ENCODE assay signal across 9 mouse cellular contexts in the genomic region with DNA sequence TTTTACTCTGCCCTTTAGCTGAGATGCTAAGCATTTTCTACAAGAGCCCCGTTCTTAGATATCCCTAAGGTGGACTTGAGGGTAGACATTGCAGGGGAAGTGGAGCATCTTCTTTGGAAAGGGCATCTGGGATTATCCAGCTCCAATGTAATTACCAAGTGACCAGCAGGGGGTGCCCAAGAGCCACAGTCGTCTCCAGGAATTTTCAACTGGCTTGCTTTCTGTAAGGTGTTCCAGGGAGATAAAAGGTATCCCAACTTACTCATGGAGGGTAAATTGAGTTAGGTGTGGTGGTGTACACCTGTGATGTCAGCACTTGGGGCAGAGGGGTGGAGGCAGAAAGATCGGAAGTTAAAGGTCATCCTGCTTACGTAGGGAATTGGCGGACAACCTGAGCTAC. TPM values are rescaled to one million over a fixed set of nuclear protein-coding genes. Genes with fewer than 3 reads are reported as not detected.
DNase-seq lines count a peak whose midpoint lies in the region; ATAC-seq and TF ChIP-seq lines count a peak whose summit lies in the region.
"Had no signal": no experiment of that assay in that cellular context is flagged by ENCODE, and none has a peak within 500 bp of the region (broad histone marks: within the 10 kb centered on the region; RNA-seq: fewer than 3 reads in every experiment).

No protein-coding gene starts in this region.

- peaks cover 7% of the 10 kb centered on the region for H3K4me1 ChIP-seq in forebrain, embryonic 10.5 days
- peaks cover 8% of the 10 kb centered on the region for H3K4me1 ChIP-seq in forebrain, embryonic 12.5 days
- H3K4me1 ChIP-seq in embryonic facial prominence, embryonic 15.5 days = peaks cover 16% of the 10 kb centered on the region
- H3K4me1 ChIP-seq in hindbrain, embryonic 15.5 days (replicated peaks) = peaks cover 13% of the 10 kb centered on the region
- H3K4me1 ChIP-seq in spleen, adult 2 months (ENCODE audit: control insufficient read depth, insufficient read depth, insufficient read length) = no peaks in the 10 kb centered on the region

- no peaks in the 10 kb centered on the region for H3K36me3 ChIP-seq in forebrain, embryonic 10.5 days (replicated peaks)
- no peaks in the 10 kb centered on the region for H3K36me3 ChIP-seq in forebrain, embryonic 12.5 days (replicated peaks)
- H3K36me3 ChIP-seq in embryonic facial prominence, embryonic 15.5 days = no peaks in the 10 kb centered on the region
- H3K36me3 ChIP-seq in hindbrain, embryonic 15.5 days = no peaks in the 10 kb centered on the region
- H3K36me3 ChIP-seq in spleen, adult 2 months (ENCODE audit: control insufficient read depth, insufficient read depth, low read length) = no peaks in the 10 kb centered on the region
- H3K36me3 ChIP-seq: midbrain, embryonic 12.5 days had no signal

- no peak overlapping the region for H3K4me3 ChIP-seq in forebrain, embryonic 10.5 days
- H3K4me3 ChIP-seq in forebrain, embryonic 12.5 days (replicated peaks) = no peak overlapping the region
- H3K4me3 ChIP-seq in embryonic facial prominence, embryonic 15.5 days (replicated peaks) = no peak overlapping the region
- 0 out of 2 replicates have a peak overlapping the region, but pooled peaks have one; percentile 16 for H3K4me3 ChIP-seq in hindbrain, embryonic 15.5 days
- H3K4me3 ChIP-seq in spleen, adult 2 months (ENCODE audit: extremely low read depth, insufficient read depth, insufficient read length) = no peak overlapping the region
- H3K4me3 ChIP-seq: midbrain, embryonic 12.5 days had no signal

- TF ChIP-seq POLR2A in brain, embryonic 14.5 days (IDR thresholded peaks at IDR 0.05; ENCODE audit: borderline replicate concordance, extremely low read depth, insufficient read depth, insufficient read length, poor library complexity, severe bottlenecking) = no peak
- no peak for TF ChIP-seq POLR2A in spleen, adult 2 months (IDR thresholded peaks at IDR 0.05; ENCODE audit: low read depth, low read length)

- TF ChIP-seq CTCF in brain, embryonic 14.5 days (IDR thresholded peaks at IDR 0.05; ENCODE audit: borderline replicate concordance, extremely low read depth, insufficient read depth, insufficient read length) = peak; percentile 90; the same call in 1 of the 2 replicates
- peak; percentile 73; the same call in 1 of the 2 replicates for TF ChIP-seq CTCF in spleen, adult 2 months (IDR thresholded peaks at IDR 0.05; ENCODE audit: extremely low read depth, insufficient read depth, insufficient read length, insufficient replicate concordance)

- DNase-seq in forebrain, embryonic 10.5 days (ENCODE audit: extremely low spot score, low spot score) = peak; percentile 70
- DNase-seq in brain, embryonic 14.5 days (ENCODE audit: low read depth) = peak; percentile 76
- peak; percentile 71 to 85 for DNase-seq in left cerebral cortex, adult 18-20 months (ENCODE audit: low spot score in 2 of 2)
- DNase-seq in spleen, adult 2 months (ENCODE audit: low read depth in 1 of 2, low spot score in 2 of 2) = peak; percentile 5 to 41

- no peaks in the 10 kb centered on the region for H3K9me3 ChIP-seq in forebrain, embryonic 10.5 days
- H3K9me3 ChIP-seq in forebrain, embryonic 12.5 days = no peaks in the 10 kb centered on the region
- H3K9me3 ChIP-seq in embryonic facial prominence, embryonic 15.5 days (replicated peaks) = no peaks in the 10 kb centered on the region
- H3K9me3 ChIP-seq in hindbrain, embryonic 15.5 days = no peaks in the 10 kb centered on the region
- H3K9me3 ChIP-seq: midbrain, embryonic 12.5 days had no signal

- no peak overlapping the region for H3K4me2 ChIP-seq in forebrain, embryonic 12.5 days
- H3K4me2 ChIP-seq in embryonic facial prominence, embryonic 15.5 days (replicated peaks) = 0 out of 2 replicates have a peak overlapping the region, but pooled peaks have one; percentile 21
- H3K4me2 ChIP-seq in hindbrain, embryonic 15.5 days = peak overlapping the region; percentile 40
- H3K4me2 ChIP-seq: midbrain, embryonic 12.5 days had no signal

- H3K27ac ChIP-seq in forebrain, embryonic 10.5 days = no peak overlapping the region
- no peak overlapping the region for H3K27ac ChIP-seq in forebrain, embryonic 12.5 days
- no peak overlapping the region for H3K27ac ChIP-seq in embryonic facial prominence, embryonic 15.5 days (replicated peaks)
- no peak overlapping the region for H3K27ac ChIP-seq in hindbrain, embryonic 15.5 days (replicated peaks)
- H3K27ac ChIP-seq in spleen, adult 2 months (ENCODE audit: insufficient read depth, low read length) = no peak overlapping the region
- H3K27ac ChIP-seq: midbrain, embryonic 12.5 days had no signal

- H3K27me3 ChIP-seq in forebrain, embryonic 10.5 days (ENCODE audit: poor library complexity, severe bottlenecking) = no peaks in the 10 kb centered on the region
- no peaks in the 10 kb centered on the region for H3K27me3 ChIP-seq in forebrain, embryonic 12.5 days
- no peaks in the 10 kb centered on the region for H3K27me3 ChIP-seq in embryonic facial prominence, embryonic 15.5 days
- H3K27me3 ChIP-seq in hindbrain, embryonic 15.5 days = no peaks in the 10 kb centered on the region
- no peaks in the 10 kb centered on the region for H3K27me3 ChIP-seq in spleen, adult 2 months (ENCODE audit: control insufficient read depth, insufficient read depth, low read length)
- H3K27me3 ChIP-seq: midbrain, embryonic 12.5 days had no signal

- ATAC-seq in forebrain, embryonic 12.5 days (ENCODE audit: low FRiP score) = no peak
- ATAC-seq in embryonic facial prominence, embryonic 15.5 days (ENCODE audit: insufficient number of reproducible peaks, low FRiP score, low TSS enrichment, low read depth) = no peak
- ATAC-seq in hindbrain, embryonic 15.5 days (ENCODE audit: low FRiP score, low read depth) = no peak
- ATAC-seq in megakaryocyte-erythroid progenitor cell, adult 5-6 weeks (replicated peaks; ENCODE audit: low FRiP score, low TSS enrichment, poor library complexity, severe bottlenecking) = peak; percentile 20; the same call in 1 of the 2 replicates

- WGBS in forebrain, embryonic 10.5 days = 29% methylated on average over 5 of the region's 5 CpGs
- WGBS in forebrain, embryonic 12.5 days = 34% methylated on average over 5 of the region's 5 CpGs
- WGBS in embryonic facial prominence, embryonic 15.5 days = 19% methylated on average over 5 of the region's 5 CpGs
- 29% methylated on average over 5 of the region's 5 CpGs for WGBS in hindbrain, embryonic 15.5 days
- 50% methylated on average over 5 of the region's 5 CpGs for WGBS in spleen, adult 2 months

- no peak overlapping the region for H3K9ac ChIP-seq in forebrain, embryonic 12.5 days
- H3K9ac ChIP-seq in embryonic facial prominence, embryonic 15.5 days = no peak overlapping the region
- no peak overlapping the region for H3K9ac ChIP-seq in hindbrain, embryonic 15.5 days
- H3K9ac ChIP-seq: midbrain, embryonic 12.5 days had no signal

RNA-seq across cellular contexts. Expression of gene 1700013G24Rik, which starts 9.5 kb away (rescaled TPM):
- polyA plus RNA-seq in forebrain, embryonic 10.5 days (2016; fragmentation: Nextera tagmentation; extraction: Ambion mirVana) = not detected in 2 replicates
- not detected in 2 replicates for polyA plus RNA-seq in forebrain, embryonic 12.5 days (2016; fragmentation: Nextera tagmentation; extraction: Ambion mirVana)
- polyA plus RNA-seq in brain, embryonic 14.5 days (2012; rRNA removed) = not detected in 2 replicates
- not detected in 2 replicates for polyA plus RNA-seq in embryonic facial prominence, embryonic 15.5 days (2015; fragmentation: Nextera tagmentation; extraction: Ambion mirVana)
- not detected in 2 replicates for polyA plus RNA-seq in hindbrain, embryonic 15.5 days (2015; fragmentation: Nextera tagmentation; extraction: Ambion mirVana)
- total RNA-seq in left cerebral cortex, adult 18-20 months (2021) = not detected
- total RNA-seq in megakaryocyte-erythroid progenitor cell, adult 5-6 weeks (2014; fragmentation: Nextera tagmentation) = not detected in 2 replicates
- not detected in 2 replicates for total RNA-seq in megakaryocyte-erythroid progenitor cell, adult 5-6 weeks (2017)
- polyA plus RNA-seq in spleen, adult 2 months (2012; rRNA removed) = not detected in 2 replicates
- polyA plus RNA-seq: midbrain, embryonic 12.5 days had no signal

RNA-seq across cellular contexts. Expression of gene Cela3b, which starts 13.3 kb away (rescaled TPM):
- polyA plus RNA-seq in forebrain, embryonic 10.5 days (2016; fragmentation: Nextera tagmentation; extraction: Ambion mirVana) = not detected in 2 replicates
- polyA plus RNA-seq in forebrain, embryonic 12.5 days (2016; fragmentation: Nextera tagmentation; extraction: Ambion mirVana) = not detected in 2 replicates
- polyA plus RNA-seq in brain, embryonic 14.5 days (2012; rRNA removed) = 0.10 TPM in 1 of 2 replicates, not detected in the other
- not detected in 2 replicates for polyA plus RNA-seq in embryonic facial prominence, embryonic 15.5 days (2015; fragmentation: Nextera tagmentation; extraction: Ambion mirVana)
- polyA plus RNA-seq in hindbrain, embryonic 15.5 days (2015; fragmentation: Nextera tagmentation; extraction: Ambion mirVana) = not detected in 2 replicates
- total RNA-seq in left cerebral cortex, adult 18-20 months (2021) = not detected
- total RNA-seq in megakaryocyte-erythroid progenitor cell, adult 5-6 weeks (2014; fragmentation: Nextera tagmentation) = not detected in 2 replicates
- total RNA-seq in megakaryocyte-erythroid progenitor cell, adult 5-6 weeks (2017) = not detected in 2 replicates
- 6,152 and 8,603 TPM in 2 replicates for polyA plus RNA-seq in spleen, adult 2 months (2012; rRNA removed)
- polyA plus RNA-seq: midbrain, embryonic 12.5 days had no signal

RNA-seq across cellular contexts. Expression of gene Hspg2, which starts 24.9 kb away (rescaled TPM):
- polyA plus RNA-seq in forebrain, embryonic 10.5 days (2016; fragmentation: Nextera tagmentation; extraction: Ambion mirVana) = 15.6 and 17.9 TPM in 2 replicates
- 8.0 and 8.9 TPM in 2 replicates for polyA plus RNA-seq in forebrain, embryonic 12.5 days (2016; fragmentation: Nextera tagmentation; extraction: Ambion mirVana)
- 3.9 and 16.9 TPM in 2 replicates for polyA plus RNA-seq in brain, embryonic 14.5 days (2012; rRNA removed)
- polyA plus RNA-seq in embryonic facial prominence, embryonic 15.5 days (2015; fragmentation: Nextera tagmentation; extraction: Ambion mirVana) = 48.5 and 49.1 TPM in 2 replicates
- 6.0 and 6.9 TPM in 2 replicates for polyA plus RNA-seq in hindbrain, embryonic 15.5 days (2015; fragmentation: Nextera tagmentation; extraction: Ambion mirVana)
- 1 to 10 TPM; 4.3 to 5.0 TPM for total RNA-seq in left cerebral cortex, adult 18-20 months (2021)
- total RNA-seq in megakaryocyte-erythroid progenitor cell, adult 5-6 weeks (2014; fragmentation: Nextera tagmentation) = 0.22 TPM in 1 of 2 replicates, not detected in the other
- total RNA-seq in megakaryocyte-erythroid progenitor cell, adult 5-6 weeks (2017) = not detected in 2 replicates
- 24.4 and 27.0 TPM in 2 replicates for polyA plus RNA-seq in spleen, adult 2 months (2012; rRNA removed)

RNA-seq across cellular contexts. Expression of gene Cela3a, which starts 34.0 kb away (rescaled TPM):
- not detected in 2 replicates for polyA plus RNA-seq in forebrain, embryonic 10.5 days (2016; fragmentation: Nextera tagmentation; extraction: Ambion mirVana)
- not detected in 2 replicates for polyA plus RNA-seq in forebrain, embryonic 12.5 days (2016; fragmentation: Nextera tagmentation; extraction: Ambion mirVana)
- polyA plus RNA-seq in brain, embryonic 14.5 days (2012; rRNA removed) = not detected in 2 replicates
- not detected in 2 replicates for polyA plus RNA-seq in embryonic facial prominence, embryonic 15.5 days (2015; fragmentation: Nextera tagmentation; extraction: Ambion mirVana)
- not detected in 2 replicates for polyA plus RNA-seq in hindbrain, embryonic 15.5 days (2015; fragmentation: Nextera tagmentation; extraction: Ambion mirVana)
- not detected for total RNA-seq in left cerebral cortex, adult 18-20 months (2021)
- not detected in 2 replicates for total RNA-seq in megakaryocyte-erythroid progenitor cell, adult 5-6 weeks (2014; fragmentation: Nextera tagmentation)
- total RNA-seq in megakaryocyte-erythroid progenitor cell, adult 5-6 weeks (2017) = not detected in 2 replicates
- 3.2 and 4.9 TPM in 2 replicates for polyA plus RNA-seq in spleen, adult 2 months (2012; rRNA removed)
- polyA plus RNA-seq: midbrain, embryonic 12.5 days had no signal

Comparison
In these comparisons a context has a peak if more than half of its experiments do, and no peak if none do; other contexts are left out.
1. DNase-seq: peak in every context shown above with its lines; median percentile 78 in left cerebral cortex, adult 18-20 months; 76 in brain, embryonic 14.5 days; 70 in forebrain, embryonic 10.5 days; 23 in spleen, adult 2 months.
2. RNA of gene Cela3b, which starts 13.3 kb away (polyA plus RNA-seq): 6,152 to 8,603 TPM in spleen, adult 2 months; not detected in embryonic facial prominence, embryonic 15.5 days, not detected in forebrain, embryonic 10.5 days, not detected in forebrain, embryonic 12.5 days, 0.10 TPM in brain, embryonic 14.5 days and not detected in hindbrain, embryonic 15.5 days; every median in the first group is over 1,000 times any median in the second.